Mouse (Mus musculus): ENCODE measurements around the gene Gins2.

The Gins2 gene

GRCm38 (mm10) chr8:120531775-120532516 lies 57.2 kb downstream of the Gins2 start:
- DNase-seq (ENCODE audit: inconsistent age in 2 of 2, low spot score in 1 of 2) = no peak

GRCm38 (mm10) chr8:120530954-120531656 lies 58.0 kb downstream of the Gins2 start:
- no peak for DNase-seq (ENCODE audit: inconsistent age in 2 of 2, low spot score in 1 of 2)

- peak; percentile 81 to 88 for DNase-seq (ENCODE audit: inconsistent age in 2 of 2, low spot score in 1 of 2)
Observed at GRCm38 (mm10) chr8:120529226-120529625, 59.9 kb downstream of the Gins2 start.

Data from adrenal gland, adult (tissue).